Mouse (Mus musculus) left cerebral cortex, postnatal 10 days (tissue): ENCODE results near the gene Tmcc1. TPM values are rescaled to one million over a fixed set of nuclear protein-coding genes. Genes with fewer than 3 reads are reported as not detected.

Experiments
- DNase-seq, 2 experiments: peaks; one replicate each; pipeline ENCODE4 v3.0.0; 2021 to 2022; ENCODE audit warnings: low spot score in 2 of 2, mixed read lengths in 1 of 2; ENCODE audit errors: extremely low spot score in 1 of 2
- intact Hi-C: fragments of 180-260 bp; cut with DNase I; formaldehyde crosslinking; loops from one replicate; pipeline ENCODE4 v1.15.1; 2025
- total RNA-seq, 2 experiments: library from RNA; stranded (reverse); gene quantifications; 2 replicates each; pipeline ENCODE4 v1.2.3; 2021

Tmcc1 gene
- total RNA-seq, 2 experiments from 2014 or later = 55.4 to 57.2 TPM

- intact Hi-C loops = no loop called here
- no peak for DNase-seq
Observed at GRCm38 (mm10) chr6:115969103-115969502, 224.2 kb downstream of the Tmcc1 start.

DNA sequence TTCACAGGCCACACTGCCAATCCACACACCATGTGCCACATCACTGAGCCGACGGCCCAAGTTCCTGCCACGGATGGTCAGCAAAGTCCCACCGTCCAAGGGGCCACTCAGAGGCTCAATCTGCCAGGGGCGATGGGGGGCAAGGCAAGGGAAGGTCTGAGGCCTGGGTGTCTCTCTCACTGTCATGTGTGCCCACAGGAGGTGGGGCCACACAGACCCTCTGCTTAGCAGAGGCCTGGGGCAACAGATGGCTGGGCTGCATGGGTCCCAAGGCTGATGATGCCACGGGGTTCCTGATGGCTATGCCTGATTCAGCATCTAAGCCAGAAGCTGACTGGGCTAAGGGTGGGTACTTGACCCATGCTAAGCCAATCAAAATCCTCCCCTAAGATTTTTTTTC lies 224.6 kb downstream of the Tmcc1 start:
- DNase-seq = no peak
- intact Hi-C loops = no loop called here

Other genes with a start within 250 kb of the Tmcc1 start
- not detected for gene H1foo, start 248.5 kb downstream of the Tmcc1 start, total RNA-seq
- gene Plxnd1, start 198.5 kb downstream of the Tmcc1 start, total RNA-seq = 100 to 1,000 TPM; 183 to 194 TPM
- 10 to 100 TPM; 81.5 to 86.8 TPM for gene Washc2, start 14.6 kb upstream of the Tmcc1 start, total RNA-seq
- gene Zfand4, start 70.7 kb upstream of the Tmcc1 start, total RNA-seq = 1 to 10 TPM; 7.2 to 8.8 TPM
- gene March8, start 144.5 kb upstream of the Tmcc1 start, total RNA-seq = 10 to 100 TPM; 60.2 to 62.8 TPM